Comparison of ENCODE assay signal across 19 mouse cellular contexts in the genomic region with DNA sequence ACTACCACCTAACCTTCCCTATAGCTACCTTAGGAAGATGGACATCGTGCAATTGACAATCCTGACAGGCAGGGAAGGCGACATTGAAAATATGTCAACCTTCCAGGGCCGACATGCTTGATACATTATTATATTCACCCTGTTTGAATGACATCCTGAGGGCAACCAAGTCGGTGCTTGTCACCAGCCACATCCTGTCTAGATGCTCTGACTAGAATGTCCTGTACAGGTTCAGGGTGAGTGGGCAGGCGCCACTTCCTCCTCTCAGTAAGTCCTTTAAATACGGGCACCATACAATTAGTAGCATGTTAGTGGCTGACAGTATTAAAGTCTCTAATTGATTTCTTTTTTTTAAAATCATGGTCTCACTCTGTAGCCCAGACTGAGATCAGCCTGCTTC. TPM values are rescaled to one million over a fixed set of nuclear protein-coding genes. Genes with fewer than 3 reads are reported as not detected.
DNase-seq lines count a peak whose midpoint lies in the region; ATAC-seq lines count a peak whose summit lies in the region.
"Had no signal": no experiment of that assay in that cellular context is flagged by ENCODE, and none has a peak within 500 bp of the region (broad histone marks: within the 10 kb centered on the region; RNA-seq: fewer than 3 reads in every experiment).

No protein-coding gene starts in this region.

- H3K4me1 ChIP-seq in hindbrain, embryonic 16.5 days (ENCODE audit: control insufficient read depth, insufficient read depth, low read depth, low read length) = no peaks in the 10 kb centered on the region
- H3K4me1 ChIP-seq: hindbrain, embryonic 10.5 days; neural tube, embryonic 15.5 days had no signal

- H3K4me3 ChIP-seq in hindbrain, embryonic 16.5 days (ENCODE audit: low read length) = no peak overlapping the region
- H3K4me3 ChIP-seq: embryonic facial prominence, embryonic 12.5 days; hindbrain, embryonic 10.5 days; limb, embryonic 13.5 days; neural tube, embryonic 15.5 days had no signal

- no peaks in the 10 kb centered on the region for H3K27me3 ChIP-seq in hindbrain, embryonic 16.5 days (replicated peaks; ENCODE audit: control insufficient read depth, insufficient read depth, low read length)
- H3K27me3 ChIP-seq: embryonic facial prominence, embryonic 12.5 days; limb, embryonic 13.5 days; neural tube, embryonic 15.5 days had no signal

- peak; percentile 86 for DNase-seq in heart, adult 11 months
- no peak for DNase-seq in heart, postnatal 36 days
- DNase-seq in B cell, adult 2 months = peak; percentile 76 to 82
- DNase-seq in natural killer cell, adult 2 months (ENCODE audit: low spot score in 2 of 2) = peak; percentile 70 to 76
- no peak for DNase-seq in layer of hippocampus, adult 9-11 months
- no peak for DNase-seq in layer of hippocampus, postnatal 25 days (ENCODE audit: extremely low spot score in 1 of 2, low spot score in 1 of 2)
- DNase-seq: cerebellum, postnatal 25 days; kidney, postnatal 10 days had no signal

- H3K36me3 ChIP-seq in hindbrain, embryonic 16.5 days (ENCODE audit: control insufficient read depth, insufficient read depth, low read length) = peaks cover under 1% of the 10 kb centered on the region

- H3K4me2 ChIP-seq in hindbrain, embryonic 16.5 days (ENCODE audit: low read length) = no peak overlapping the region
- H3K4me2 ChIP-seq: embryonic facial prominence, embryonic 12.5 days; limb, embryonic 13.5 days; midbrain, embryonic 11.5 days; neural tube, embryonic 15.5 days had no signal

- peak; percentile 72 for ATAC-seq in granulocyte monocyte progenitor cell, adult 5-6 weeks (replicated peaks; ENCODE audit: poor library complexity, severe bottlenecking)
- ATAC-seq in hindbrain, embryonic 16.5 days = no peak
- ATAC-seq: forebrain, embryonic 16.5 days; intestine, embryonic 16.5 days; lung, postnatal 0 days had no signal

- 86% methylated on average over 6 of the region's 6 CpGs for WGBS in hindbrain, embryonic 16.5 days

- no peak overlapping the region for H3K27ac ChIP-seq in hindbrain, embryonic 16.5 days (ENCODE audit: low read depth, low read length)
- H3K27ac ChIP-seq: embryonic facial prominence, embryonic 12.5 days; hindbrain, embryonic 10.5 days; limb, embryonic 13.5 days; liver, embryonic 14.5 days; neural tube, embryonic 15.5 days had no signal

- intact Hi-C loops in heart, postnatal 36 days (cut with DNase I) = no loop called here

- no peak overlapping the region for H3K9ac ChIP-seq in hindbrain, embryonic 16.5 days (ENCODE audit: low read depth, low read length)
- H3K9ac ChIP-seq: embryonic facial prominence, embryonic 12.5 days; limb, embryonic 13.5 days; liver, embryonic 14.5 days; neural tube, embryonic 15.5 days had no signal

- H3K9me3 ChIP-seq in hindbrain, embryonic 16.5 days (ENCODE audit: control insufficient read depth, low read length) = no peaks in the 10 kb centered on the region
- H3K9me3 ChIP-seq: embryonic facial prominence, embryonic 12.5 days; hindbrain, embryonic 10.5 days; limb, embryonic 13.5 days; neural tube, embryonic 15.5 days had no signal

RNA-seq across cellular contexts. Expression of gene Nup107, which starts 15.6 kb away (rescaled TPM):
- 1 to 10 TPM; 6.6 to 9.0 TPM for total RNA-seq in heart, postnatal 36 days (2021)
- 76.8 and 93.4 TPM in 2 replicates for total RNA-seq in granulocyte monocyte progenitor cell, adult 5-6 weeks (2014; fragmentation: Nextera tagmentation)
- total RNA-seq in granulocyte monocyte progenitor cell, adult 5-6 weeks (2017) = 153 and 182 TPM in 2 replicates
- polyA plus RNA-seq in hindbrain, embryonic 16.5 days (2015; fragmentation: Nextera tagmentation; extraction: Ambion mirVana) = 32.0 TPM in 2 replicates
- total RNA-seq in layer of hippocampus, postnatal 25 days (2021) = 10 to 100 TPM; 17.6 to 20.4 TPM

RNA-seq across cellular contexts. Expression of gene Rap1b, which starts 37.8 kb away (rescaled TPM):
- total RNA-seq in heart, postnatal 36 days (2021) = 10 to 100 TPM; 50.7 to 63.9 TPM
- 124 and 127 TPM in 2 replicates for total RNA-seq in granulocyte monocyte progenitor cell, adult 5-6 weeks (2014; fragmentation: Nextera tagmentation)
- 92.3 and 107 TPM in 2 replicates for total RNA-seq in granulocyte monocyte progenitor cell, adult 5-6 weeks (2017)
- 161 and 169 TPM in 2 replicates for polyA plus RNA-seq in hindbrain, embryonic 16.5 days (2015; fragmentation: Nextera tagmentation; extraction: Ambion mirVana)
- total RNA-seq in layer of hippocampus, postnatal 25 days (2021) = 10 to 100 TPM; 67.4 to 70.2 TPM

Comparison
In these comparisons a context has a peak if more than half of its experiments do, and no peak if none do; other contexts are left out.
1. DNase-seq: peak in heart, adult 11 months (single experiment), B cell, adult 2 months (2 of 2) and natural killer cell, adult 2 months (2 of 2); none in heart, postnatal 36 days (0 of 2), layer of hippocampus, adult 9-11 months (single experiment) and layer of hippocampus, postnatal 25 days (0 of 2).